Mouse (Mus musculus) ovary, adult 18-20 months (tissue): Measurements from ENCODE around the gene Fam173a.
"Not testable (repeated sequence)": the region's sequence is repeated elsewhere in the genome, so short reads cannot be mapped to it uniquely, and the experiment has no call there.

ENCODE experiments used
- DNase-seq: peaks from one replicate; pipeline ENCODE4 v3.0.0; 2022; ENCODE audit warnings: low spot score, mixed read lengths

The Fam173a gene

GRCm38 (mm10) chr17:25760148-25760547 lies 32.6 kb downstream of the Fam173a start:
- DNase-seq: no peak

- DNase-seq: no peak
Measured at GRCm38 (mm10) chr17:25757691-25758090, 35.0 kb downstream of the Fam173a start.

GRCm38 (mm10) chr17:25756378-25757242 lies 36.1 kb downstream of the Fam173a start:
- DNase-seq: no peak

- DNase-seq: no peak
Measured at GRCm38 (mm10) chr17:25755627-25756377, 36.9 kb downstream of the Fam173a start.

GRCm38 (mm10) chr17:25755086-25755485 lies 37.6 kb downstream of the Fam173a start:
- DNase-seq: no peak

- DNase-seq: no peak
Measured at GRCm38 (mm10) chr17:25754241-25754640, 38.5 kb downstream of the Fam173a start, which contains the start of gene Msln. TSS of gene Msln (minus strand) at chr17:25754378.

- DNase-seq: no peak
Measured at GRCm38 (mm10) chr17:25751446-25751845, 41.3 kb downstream of the Fam173a start.

GRCm38 (mm10) chr17:25749314-25749713 lies 43.4 kb downstream of the Fam173a start:
- no peak for DNase-seq

GRCm38 (mm10) chr17:25748238-25748637 lies 44.5 kb downstream of the Fam173a start:
- DNase-seq: no peak

GRCm38 (mm10) chr17:25744311-25744710 lies 48.4 kb downstream of the Fam173a start:
- no peak for DNase-seq

GRCm38 (mm10) chr17:25743831-25744230 lies 48.9 kb downstream of the Fam173a start:
- no peak for DNase-seq

- not testable (repeated sequence) for DNase-seq
Measured at GRCm38 (mm10) chr17:25741471-25741870, 51.2 kb downstream of the Fam173a start.
